Mouse (Mus musculus): ENCODE measurements around the gene Dynlt1a. TPM values are rescaled to one million over a fixed set of nuclear protein-coding genes. Genes with fewer than 3 reads are reported as not detected.
A peak's percentile ranks its signal among the peaks of the same experiment; 100 is the strongest.
"Not testable (repeated sequence)": the region's sequence is repeated elsewhere in the genome, so short reads cannot be mapped to it uniquely, and the experiment has no call there.

The Dynlt1a gene
- 10 to 100 TPM; 14.9 to 16.2 TPM for total RNA-seq (2021)
- long read RNA-seq, experiment 1, transcript Dynlt1a-201 (5 exons, 3,321 nt): major isoform, 5 of 44 reads
- long read RNA-seq, experiment 1, partial matches to known transcripts: 1 of 44 reads
- long read RNA-seq, experiment 1, other reads (novel, unspliced or antisense): 38 of 44 reads
- long read RNA-seq, experiment 2, partial matches to known transcripts: 2 of 31 reads
- long read RNA-seq, experiment 2, other reads (novel, unspliced or antisense): 28 of 31 reads

GRCm38 (mm10) chr17:6317339-6317985 lies at the start of gene Dynlt1a:
Gene Dynlt1a, minus strand, starts transcription at chr17:6317500.
- intact Hi-C loops (cut with DNase I): not testable (repeated sequence)
- DNase-seq (ENCODE audit: low spot score in 2 of 2): peak; percentile 97

- DNase-seq (ENCODE audit: low spot score in 2 of 2); intact Hi-C loops (cut with DNase I): not testable (repeated sequence)
Observed at GRCm38 (mm10) chr17:6355256-6355655, 38.0 kb upstream of the Dynlt1a start.

GRCm38 (mm10) chr17:6342606-6343294 lies 25.4 kb upstream of the Dynlt1a start:
- intact Hi-C loops (cut with DNase I); DNase-seq (ENCODE audit: low spot score in 2 of 2): not testable (repeated sequence)

- DNase-seq (ENCODE audit: low spot score in 2 of 2); intact Hi-C loops (cut with DNase I): not testable (repeated sequence)
Observed at GRCm38 (mm10) chr17:6328997-6329396, 11.7 kb upstream of the Dynlt1a start.

GRCm38 (mm10) chr17:6327554-6327953 lies 10.3 kb upstream of the Dynlt1a start:
- DNase-seq (ENCODE audit: low spot score in 2 of 2); intact Hi-C loops (cut with DNase I): not testable (repeated sequence)

DNA sequence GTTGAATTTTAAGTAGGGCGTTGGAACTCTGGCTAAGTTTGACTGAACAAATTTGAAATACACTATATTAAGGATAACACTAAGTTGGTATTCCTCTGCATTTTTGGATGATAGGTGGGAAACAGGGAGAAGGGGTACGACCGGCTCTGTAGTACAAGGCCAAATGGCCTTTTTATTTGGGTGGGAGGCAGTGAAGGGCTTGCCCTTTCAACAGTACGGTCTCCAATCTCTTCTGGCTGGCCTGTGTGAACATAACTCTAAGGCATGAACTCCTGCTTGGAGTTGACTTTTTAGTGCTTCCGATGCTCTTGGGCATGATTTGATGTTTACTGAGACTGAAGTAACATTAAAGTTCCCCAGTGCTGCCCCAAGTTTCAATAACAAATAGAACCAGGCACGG lies 8.2 kb upstream of the Dynlt1a start:
- DNase-seq (ENCODE audit: low spot score in 2 of 2); intact Hi-C loops (cut with DNase I): not testable (repeated sequence)

- intact Hi-C loops (cut with DNase I): not testable (repeated sequence)
Observed at GRCm38 (mm10) chr17:6325021-6325420, 7.7 kb upstream of the Dynlt1a start.

DNA sequence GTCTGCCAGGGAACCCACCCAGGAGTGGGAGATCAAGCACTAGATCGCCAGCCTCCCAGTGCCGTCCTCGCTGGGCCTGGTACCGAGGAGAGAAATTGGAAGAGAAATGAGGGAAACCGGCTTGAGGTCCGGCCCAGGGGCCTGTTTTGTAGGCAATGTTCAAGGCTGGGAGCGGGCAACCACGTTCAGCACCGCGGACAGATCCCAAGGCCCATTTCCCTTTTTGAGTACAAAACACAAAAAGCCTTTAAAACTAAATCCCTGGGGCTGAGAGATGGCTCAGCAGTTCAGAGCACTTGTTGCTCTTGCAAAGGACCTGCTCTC lies 4.4 kb upstream of the Dynlt1a start:
- intact Hi-C loops (cut with DNase I); DNase-seq (ENCODE audit: low spot score in 2 of 2): not testable (repeated sequence)

More at GRCm38 (mm10) chr17:6325021-6325420, 7.7 kb upstream of the Dynlt1a start:
- DNase-seq (ENCODE audit: low spot score in 2 of 2): not testable (repeated sequence)

DNA sequence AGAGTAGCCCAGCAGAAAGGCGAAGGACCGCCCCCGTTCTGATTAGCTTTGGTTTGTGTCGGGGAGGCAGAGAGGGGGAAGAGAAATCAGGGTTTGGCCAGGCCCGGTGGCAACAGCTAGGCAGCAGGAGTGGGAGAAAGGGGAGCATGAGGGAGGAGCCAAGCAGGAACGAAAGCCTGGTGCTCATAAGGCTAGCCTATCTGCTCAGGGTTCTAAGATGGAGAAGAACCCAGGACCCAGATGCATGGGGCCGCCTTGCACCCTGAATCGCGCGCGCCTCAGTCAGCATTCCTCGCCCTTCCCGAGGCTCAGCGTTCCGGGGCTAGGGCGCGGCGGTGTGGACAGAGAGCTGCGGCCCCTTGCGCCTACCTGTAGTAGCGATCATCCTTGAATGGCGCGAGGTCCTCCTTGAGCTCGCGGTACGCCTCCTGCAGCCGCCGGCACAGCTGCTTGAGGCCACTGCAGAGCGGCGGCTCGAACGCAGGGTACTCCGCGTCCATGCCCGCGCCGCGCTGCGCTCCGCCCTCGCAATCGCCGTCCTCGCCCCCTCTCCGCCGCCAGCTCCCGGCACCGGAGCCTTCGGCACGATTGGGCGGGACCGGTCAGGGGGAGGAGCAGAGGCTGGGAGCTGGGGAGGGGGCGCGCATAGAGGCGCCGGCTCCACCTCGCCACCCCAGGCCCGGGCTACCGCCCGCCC lies 3.9 kb upstream of the Dynlt1a start:
- intact Hi-C loops (cut with DNase I); DNase-seq (ENCODE audit: low spot score in 2 of 2): not testable (repeated sequence)

GRCm38 (mm10) chr17:6316379-6317126 lies 747 bp downstream of the Dynlt1a start:
- peak; percentile 72 to 76 for DNase-seq (ENCODE audit: low spot score in 2 of 2)
- intact Hi-C loops (cut with DNase I): not testable (repeated sequence)

GRCm38 (mm10) chr17:6315706-6316105 lies 1.6 kb downstream of the Dynlt1a start:
- intact Hi-C loops (cut with DNase I): not testable (repeated sequence)
- peak in 1 of 2 experiments; percentile 55 for DNase-seq (ENCODE audit: low spot score in 2 of 2)

- intact Hi-C loops (cut with DNase I): not testable (repeated sequence)
Observed at GRCm38 (mm10) chr17:6314493-6314892, 2.8 kb downstream of the Dynlt1a start.

DNA sequence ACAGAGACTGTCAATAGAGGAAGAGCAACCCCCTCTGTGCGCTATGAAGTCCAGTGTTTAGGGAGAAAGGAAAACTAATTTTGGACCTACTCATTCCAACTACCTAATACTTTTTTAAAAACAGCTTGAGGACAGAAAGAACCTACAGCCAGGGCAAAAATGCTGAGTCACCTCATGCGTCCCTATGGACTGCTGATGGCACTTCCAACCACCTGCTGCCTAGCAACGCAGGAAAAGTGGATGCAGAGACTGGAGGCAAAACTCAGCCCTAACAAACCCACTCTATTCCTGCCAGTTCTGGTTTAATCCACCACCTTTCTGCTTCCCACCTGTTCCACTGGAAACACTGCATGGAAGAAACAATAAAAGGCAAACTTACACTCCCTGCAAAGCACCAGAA lies 4.5 kb downstream of the Dynlt1a start:
- intact Hi-C loops (cut with DNase I); DNase-seq (ENCODE audit: low spot score in 2 of 2): not testable (repeated sequence)

More at GRCm38 (mm10) chr17:6314493-6314892, 2.8 kb downstream of the Dynlt1a start:
- not testable (repeated sequence) for DNase-seq (ENCODE audit: low spot score in 2 of 2)

- DNase-seq (ENCODE audit: low spot score in 2 of 2); intact Hi-C loops (cut with DNase I): not testable (repeated sequence)
Observed at GRCm38 (mm10) chr17:6311716-6312115, 5.6 kb downstream of the Dynlt1a start.

DNA sequence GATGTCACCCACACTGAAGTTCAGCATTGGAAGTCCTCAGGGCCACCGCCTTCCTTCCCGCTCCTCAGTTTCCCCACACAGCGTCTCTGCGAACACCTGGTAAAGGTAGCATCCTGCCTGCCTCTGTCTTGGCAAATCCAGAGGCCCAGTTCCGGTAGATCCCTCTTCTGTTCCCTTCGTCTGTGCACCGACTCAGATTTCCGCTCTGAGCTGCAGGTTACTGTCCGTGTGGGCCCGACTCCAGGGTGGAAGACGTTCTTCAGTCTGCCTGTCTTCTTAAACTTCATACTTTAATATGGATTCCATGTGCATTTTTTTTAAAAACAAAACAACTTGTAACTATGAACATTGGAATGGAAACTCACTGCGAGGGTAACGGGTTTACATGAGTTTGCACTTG lies 10.8 kb downstream of the Dynlt1a start:
- DNase-seq (ENCODE audit: low spot score in 2 of 2); intact Hi-C loops (cut with DNase I): not testable (repeated sequence)

- DNase-seq (ENCODE audit: low spot score in 2 of 2); intact Hi-C loops (cut with DNase I): not testable (repeated sequence)
Observed at GRCm38 (mm10) chr17:6305656-6306270, 11.5 kb downstream of the Dynlt1a start.

DNA sequence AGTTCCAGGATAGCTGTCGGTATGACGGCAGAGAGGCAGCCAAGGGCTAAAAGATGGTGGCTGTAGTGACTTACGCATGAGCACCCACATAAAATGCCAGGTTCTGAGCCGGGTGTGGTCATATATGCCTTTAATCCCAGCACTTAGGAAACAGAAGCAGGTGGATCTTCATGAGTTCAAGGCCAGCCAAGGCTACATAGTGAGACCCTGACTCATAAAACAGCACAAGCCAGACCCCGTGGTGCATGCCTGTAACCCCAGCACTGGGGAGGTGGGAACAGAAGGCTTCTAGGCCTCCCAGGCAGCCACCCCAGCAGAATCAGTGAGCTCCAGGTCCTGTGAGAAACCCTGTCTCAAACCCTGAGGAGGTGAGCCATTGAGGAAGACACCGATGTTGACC lies 12.4 kb downstream of the Dynlt1a start:
- intact Hi-C loops (cut with DNase I); DNase-seq (ENCODE audit: low spot score in 2 of 2): not testable (repeated sequence)

DNA sequence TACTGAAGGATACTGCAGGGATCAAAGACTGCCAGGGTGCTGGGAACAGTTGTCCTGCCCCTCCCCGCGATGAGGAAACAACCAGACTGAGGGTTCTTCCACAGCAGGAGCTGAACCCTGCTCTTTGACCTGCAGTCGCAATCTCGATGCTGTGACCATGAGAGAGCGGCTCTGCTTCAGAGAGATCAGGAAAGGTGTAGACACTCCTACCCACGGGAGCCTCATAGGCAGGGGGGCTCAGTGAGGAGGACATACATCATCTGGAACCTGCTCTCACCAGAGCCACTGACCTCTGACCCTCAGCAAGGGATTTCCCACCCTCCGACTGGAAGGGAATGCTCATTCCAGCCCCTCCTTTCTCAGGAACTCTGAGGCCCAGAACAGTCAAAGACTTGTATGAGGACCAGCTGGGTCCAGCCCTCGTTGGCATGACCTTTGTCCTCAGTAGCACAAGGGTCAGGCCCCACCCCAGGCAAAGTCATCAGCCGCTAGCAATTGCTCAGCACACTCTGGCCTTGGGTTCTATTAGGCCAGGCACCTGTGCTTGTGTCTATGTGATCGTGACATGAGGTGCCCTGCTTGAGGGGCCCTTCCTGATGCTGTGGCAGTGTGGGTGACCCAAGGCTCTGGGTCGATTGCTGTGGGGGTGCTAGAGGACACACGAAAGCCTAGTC lies 17.0 kb downstream of the Dynlt1a start:
- intact Hi-C loops (cut with DNase I); DNase-seq (ENCODE audit: low spot score in 2 of 2): not testable (repeated sequence)
